ENCODE assay signal across 9 mouse cellular contexts in genomic region chr2:83742210-83742609, GRCm38 (mm10). TPM values are rescaled to one million over a fixed set of nuclear protein-coding genes. Genes with fewer than 3 reads are reported as not detected.
DNase-seq lines count a peak whose midpoint lies in the region; ATAC-seq lines count a peak whose summit lies in the region.
"Had no signal": no experiment of that assay in that cellular context is flagged by ENCODE, and none has a peak within 500 bp of the region (broad histone marks: within the 10 kb centered on the region; RNA-seq: fewer than 3 reads in every experiment).

No protein-coding gene starts in this region.

- H3K4me1 ChIP-seq in embryonic facial prominence, embryonic 15.5 days: peaks cover 22% of the 10 kb centered on the region
- H3K4me1 ChIP-seq in neural tube, embryonic 15.5 days: peaks cover 10% of the 10 kb centered on the region

- ATAC-seq in embryonic facial prominence, embryonic 15.5 days (ENCODE audit: insufficient number of reproducible peaks, low FRiP score, low TSS enrichment, low read depth): no peak
- peak; percentile 14; the same call in 1 of the 2 replicates for ATAC-seq in neural tube, embryonic 15.5 days (ENCODE audit: low FRiP score)

- H3K27ac ChIP-seq in embryonic facial prominence, embryonic 15.5 days (replicated peaks): peak overlapping the region; percentile 11; the same call in 1 of the 2 replicates
- H3K27ac ChIP-seq in neural tube, embryonic 15.5 days (replicated peaks): 0 out of 2 replicates have a peak overlapping the region, but pooled peaks have one; percentile 49
- H3K27ac ChIP-seq: heart, adult 2 months had no signal

- H3K36me3 ChIP-seq in embryonic facial prominence, embryonic 15.5 days: peaks cover 17% of the 10 kb centered on the region
- H3K36me3 ChIP-seq in neural tube, embryonic 15.5 days: no peaks in the 10 kb centered on the region

- no peaks in the 10 kb centered on the region for H3K27me3 ChIP-seq in embryonic facial prominence, embryonic 15.5 days
- no peaks in the 10 kb centered on the region for H3K27me3 ChIP-seq in neural tube, embryonic 15.5 days (replicated peaks)

- intact Hi-C loops in gastrocnemius, postnatal 36 days (cut with DNase I): no loop called here

- no peak overlapping the region for H3K4me3 ChIP-seq in embryonic facial prominence, embryonic 15.5 days (replicated peaks)
- no peak overlapping the region for H3K4me3 ChIP-seq in neural tube, embryonic 15.5 days (replicated peaks)
- H3K4me3 ChIP-seq: heart, adult 2 months had no signal

- WGBS in embryonic facial prominence, embryonic 15.5 days: 44% methylated on average over 9 of the region's 9 CpGs
- WGBS in neural tube, embryonic 15.5 days: 52% methylated on average over 9 of the region's 9 CpGs

- H3K9ac ChIP-seq in embryonic facial prominence, embryonic 15.5 days: no peak overlapping the region
- no peak overlapping the region for H3K9ac ChIP-seq in neural tube, embryonic 15.5 days (replicated peaks)

- no peaks in the 10 kb centered on the region for H3K9me3 ChIP-seq in embryonic facial prominence, embryonic 15.5 days (replicated peaks)
- no peaks in the 10 kb centered on the region for H3K9me3 ChIP-seq in neural tube, embryonic 15.5 days (replicated peaks)

- peak; percentile 59 to 68 for DNase-seq in left cerebral cortex, adult 18-20 months (ENCODE audit: low spot score in 2 of 2)
- DNase-seq in left cerebral cortex, adult 11 months (ENCODE audit: low spot score): no peak
- peak; percentile 36 to 54 for DNase-seq in layer of hippocampus, adult 8-10 months (ENCODE audit: low spot score in 2 of 2)
- DNase-seq in spleen, adult 12 weeks (ENCODE audit: low spot score): no peak
- no peak for DNase-seq in gastrocnemius, postnatal 36 days
- no peak for DNase-seq in retina, postnatal 1 day

- H3K4me2 ChIP-seq in embryonic facial prominence, embryonic 15.5 days (replicated peaks): no peak overlapping the region
- H3K4me2 ChIP-seq in neural tube, embryonic 15.5 days: no peak overlapping the region

RNA-seq across cellular contexts. Expression of gene Itgav, which starts 18.0 kb away (rescaled TPM):
- total RNA-seq in left cerebral cortex, adult 18-20 months (2021): 100 to 1,000 TPM; 138 to 149 TPM
- 68.8 and 74.6 TPM in 2 replicates for polyA plus RNA-seq in embryonic facial prominence, embryonic 15.5 days (2015; fragmentation: Nextera tagmentation; extraction: Ambion mirVana)
- total RNA-seq in layer of hippocampus, adult 8-10 months (2022): 10 to 100 TPM; 61.5 to 76.4 (median 72.2) TPM
- polyA plus RNA-seq in neural tube, embryonic 15.5 days (2015; fragmentation: Nextera tagmentation; extraction: Ambion mirVana): 29.1 and 29.8 TPM in 2 replicates
- total RNA-seq in gastrocnemius, postnatal 36 days (2021): 10 to 100 TPM; 39.4 to 48.9 TPM

Comparison
In these comparisons a context has a peak if more than half of its experiments do, and no peak if none do; other contexts are left out.
1. DNase-seq: peak in left cerebral cortex, adult 18-20 months (2 of 2) and layer of hippocampus, adult 8-10 months (2 of 2); none in left cerebral cortex, adult 11 months (single experiment), spleen, adult 12 weeks (single experiment), gastrocnemius, postnatal 36 days (0 of 2) and retina, postnatal 1 day (single experiment).